Mouse (Mus musculus) neural tube, embryonic 14.5 days (tissue): Measurements from ENCODE around the gene Parl. TPM values are rescaled to one million over a fixed set of nuclear protein-coding genes. Genes with fewer than 3 reads are reported as not detected.
A peak's percentile ranks its signal among the peaks of the same experiment; 100 is the strongest.

Source experiments
- ATAC-seq: fragments of 200-750 bp; cut with Nextera tagmentation; 2 replicates; pipeline ENCODE4 v1.8.0; 2017; ENCODE audit warnings: low read depth, mild to moderate bottlenecking, moderate TSS enrichment, moderate library complexity
- H3K27ac ChIP-seq: fragments of 300-500 bp; sonication (generic); 2 replicates; pipeline ENCODE4 v1.5.1; 2014; ENCODE audit warnings: low read depth, mild to moderate bottlenecking, control low read depth, low read length, moderate library complexity, mixed read lengths
- H3K27me3 ChIP-seq: fragments of 300-500 bp; sonication (generic); 2 replicates; pipeline ENCODE4 v1.6.1; 2014; ENCODE audit warnings: low read length; ENCODE audit not compliant: control insufficient read depth, insufficient read depth
- H3K36me3 ChIP-seq: fragments of 300-500 bp; sonication (generic); 2 replicates; pipeline ENCODE4 v1.6.1; 2014; ENCODE audit warnings: low read length, mixed read lengths; ENCODE audit not compliant: control insufficient read depth, insufficient read depth
- H3K4me1 ChIP-seq: fragments of 300-500 bp; sonication (generic); 2 replicates; pipeline ENCODE4 v1.6.1; 2014; ENCODE audit warnings: low read length; ENCODE audit not compliant: control insufficient read depth, insufficient read depth
- H3K4me2 ChIP-seq: fragments of 300-500 bp; sonication (generic); 2 replicates; pipeline ENCODE4 v1.6.1; 2014; ENCODE audit warnings: mild to moderate bottlenecking, low read depth, low read length, control low read depth
- H3K4me3 ChIP-seq: fragments of 300-500 bp; sonication (generic); 2 replicates; pipeline ENCODE4 v1.5.1; 2014; ENCODE audit warnings: low read depth, low read length, control low read depth, mixed read lengths
- H3K9ac ChIP-seq: fragments of 300-500 bp; sonication (generic); replicated peaks from 2 replicates; pipeline ENCODE4 v1.6.1; 2014; ENCODE audit warnings: low read depth, mild to moderate bottlenecking, control low read depth, low read length, mixed read lengths
- H3K9me3 ChIP-seq: fragments of 300-500 bp; sonication (generic); 2 replicates; pipeline ENCODE4 v1.6.1; 2016; ENCODE audit warnings: low read length; ENCODE audit not compliant: control insufficient read depth
- WGBS: fragments of 180-500 bp; shearing (Covaris S2); extraction: QIAGEN DNeasy Blood & Tissue Kit; methylation state at CpG from one replicate; pipeline ENCODE4 v1.1.7; 2014; 5-methylcytosine and 5-hydroxymethylcytosine counted together
- polyA plus RNA-seq: library from polyadenylated mRNA; unstranded; fragments of >200 nt; fragmentation: Nextera tagmentation; extraction: Ambion mirVana; gene quantifications from 2 replicates; pipeline ENCODE4 v1.2.1, GENCODE M21; 2014

Parl gene
- polyA plus RNA-seq: 79.1 and 79.2 TPM in 2 replicates

DNA sequence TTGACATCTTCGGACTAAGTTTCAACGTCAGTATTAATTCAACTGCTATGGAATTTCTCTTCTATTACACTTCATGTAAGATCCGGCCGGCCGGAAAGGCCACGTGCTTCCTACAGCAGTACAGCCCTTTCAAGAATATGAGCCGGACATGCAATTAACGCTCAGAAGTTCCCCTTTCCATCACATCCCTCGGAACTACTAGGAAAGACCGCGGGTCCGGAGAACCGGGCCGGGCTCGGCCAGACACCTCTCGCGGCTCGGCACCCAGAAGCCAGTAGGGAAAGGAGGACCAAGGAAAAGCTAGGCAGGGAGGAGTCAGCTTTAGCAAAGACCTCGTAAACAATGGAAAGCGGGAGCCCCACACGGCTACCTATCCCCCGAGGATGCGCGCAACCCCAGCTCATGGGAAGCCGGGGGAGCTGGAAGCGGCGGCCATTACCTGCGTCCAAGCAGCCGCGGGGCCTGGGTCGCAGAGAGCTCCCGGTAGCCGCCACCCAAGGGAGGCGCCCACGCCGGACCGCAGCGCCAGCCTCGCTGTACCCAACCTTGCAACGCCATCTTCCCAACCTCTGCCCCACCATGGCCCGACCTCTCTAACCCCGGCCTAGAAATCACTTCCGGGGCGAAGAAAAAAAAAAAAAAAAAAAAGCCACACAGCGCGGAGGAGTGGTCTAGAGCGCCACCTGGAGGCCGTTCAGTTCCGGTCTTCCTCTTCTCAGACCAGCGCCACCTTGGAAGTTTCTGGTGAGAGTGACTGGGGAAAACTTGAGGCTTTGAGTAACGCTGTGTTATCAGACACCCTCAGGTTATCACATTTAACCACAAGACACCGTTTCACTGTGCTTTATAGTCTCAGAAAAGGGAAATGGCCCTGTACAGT, at the start of gene Parl:
Parl (minus strand) TSS at position 618 of the 880 bp plus-strand sequence.
- peaks cover 17% of the 10 kb centered on the region for H3K4me1 ChIP-seq
- peaks cover 3% of the 10 kb centered on the region; the same call in 1 of the 2 replicates for H3K36me3 ChIP-seq
- WGBS: under 1% methylated on average over 51 of the region's 52 CpGs
- H3K4me3 ChIP-seq: peak within 1 kb of the TSS; percentile 84
- peak within 1 kb of the TSS; percentile 76 for H3K9ac ChIP-seq
- H3K9me3 ChIP-seq: no peaks in the 10 kb centered on the region
- peak within 1 kb of the TSS; percentile 85 for H3K4me2 ChIP-seq
- no peaks in the 10 kb centered on the region for H3K27me3 ChIP-seq
- no peak within 1 kb of the TSS; the same call in 1 of the 2 replicates for H3K27ac ChIP-seq
- peak; percentile 93 for ATAC-seq

DNA sequence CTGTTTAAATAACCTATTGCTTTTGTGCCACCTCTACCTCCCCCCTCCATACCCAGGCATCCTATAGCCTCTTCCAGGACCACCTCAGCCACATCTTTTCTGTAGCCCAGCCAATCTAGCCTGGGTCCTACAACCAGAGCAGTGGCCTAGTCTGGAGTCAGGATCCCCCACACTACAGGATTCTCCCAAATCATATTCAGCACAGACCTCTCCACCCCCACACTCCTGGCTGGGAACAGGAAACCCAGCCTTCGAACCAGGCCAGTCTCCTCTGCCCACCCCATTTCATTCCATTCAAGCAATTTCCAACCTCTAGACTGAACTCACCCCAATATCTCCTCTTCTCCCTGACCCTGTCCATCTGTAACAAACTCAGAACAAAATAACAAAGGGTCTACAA, 43.3 kb upstream of the Parl start:
- H3K9me3 ChIP-seq: no peaks in the 10 kb centered on the region
- peaks cover 18% of the 10 kb centered on the region for H3K36me3 ChIP-seq
- H3K27ac ChIP-seq: no peak overlapping the region
- no peaks in the 10 kb centered on the region for H3K4me1 ChIP-seq
- WGBS: 85% methylated on average over 1 of the region's 1 CpGs
- no peak overlapping the region for H3K9ac ChIP-seq
- no peak for ATAC-seq
- H3K4me3 ChIP-seq: no peak overlapping the region
- no peak overlapping the region for H3K4me2 ChIP-seq
- no peaks in the 10 kb centered on the region for H3K27me3 ChIP-seq

DNA sequence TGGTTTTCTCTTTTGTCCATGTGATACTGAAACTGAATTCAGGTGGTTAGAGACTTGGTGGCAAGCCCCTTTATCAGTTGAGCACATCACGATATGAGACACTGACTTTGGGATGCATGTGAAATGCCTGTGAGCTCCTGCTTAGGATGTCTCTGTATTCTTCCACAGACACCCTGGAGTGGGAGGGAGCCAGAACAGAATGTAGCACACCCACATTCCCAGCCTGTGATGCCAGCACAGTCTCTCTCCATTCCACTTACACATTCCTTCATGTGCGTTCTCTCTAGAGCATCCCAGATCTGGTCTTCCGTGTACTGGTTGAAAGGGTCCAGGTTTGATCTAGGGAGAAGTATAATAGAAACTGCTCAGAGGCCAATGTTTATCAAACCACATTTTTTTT, 36.4 kb upstream of the Parl start:
- Histone ChIP-seq H3K27ac (no peak overlapping the region), H3K36me3 (peaks cover 33% of the 10 kb centered on the region), H3K27me3 (no peaks in the 10 kb centered on the region), H3K4me1 (no peaks in the 10 kb centered on the region), H3K9ac (no peak overlapping the region), H3K9me3 (no peaks in the 10 kb centered on the region), H3K4me2 (no peak overlapping the region), H3K4me3 (no peak overlapping the region)
- 96% methylated on average over 3 of the region's 3 CpGs for WGBS
- ATAC-seq: no peak

DNA sequence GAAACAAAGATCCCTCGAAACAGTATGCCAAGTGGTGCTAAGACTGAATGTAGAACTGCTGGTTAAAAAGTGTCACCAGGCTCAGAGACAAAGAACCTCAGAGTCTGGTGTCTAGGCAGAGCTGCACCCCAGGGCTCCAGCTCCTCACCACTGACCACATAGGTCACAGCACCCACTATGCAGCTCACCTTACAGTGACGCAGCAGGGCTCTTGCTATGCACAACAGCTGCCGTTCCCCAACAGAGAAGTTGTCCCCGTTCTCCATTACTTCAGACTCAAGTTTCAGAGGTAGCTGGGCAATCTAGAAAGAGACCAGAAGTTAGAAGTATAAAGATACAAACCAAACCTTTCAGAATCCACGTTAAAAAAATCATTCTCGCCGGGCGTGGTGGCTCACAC, 32.7 kb upstream of the Parl start:
- WGBS: 95% methylated on average over 8 of the region's 8 CpGs
- Histone ChIP-seq H3K9ac (no peak overlapping the region), H3K9me3 (no peaks in the 10 kb centered on the region), H3K36me3 (peaks cover 54% of the 10 kb centered on the region), H3K4me1 (no peaks in the 10 kb centered on the region), H3K4me3 (no peak overlapping the region), H3K4me2 (no peak overlapping the region), H3K27me3 (no peaks in the 10 kb centered on the region), H3K27ac (no peak overlapping the region)
- no peak for ATAC-seq

DNA sequence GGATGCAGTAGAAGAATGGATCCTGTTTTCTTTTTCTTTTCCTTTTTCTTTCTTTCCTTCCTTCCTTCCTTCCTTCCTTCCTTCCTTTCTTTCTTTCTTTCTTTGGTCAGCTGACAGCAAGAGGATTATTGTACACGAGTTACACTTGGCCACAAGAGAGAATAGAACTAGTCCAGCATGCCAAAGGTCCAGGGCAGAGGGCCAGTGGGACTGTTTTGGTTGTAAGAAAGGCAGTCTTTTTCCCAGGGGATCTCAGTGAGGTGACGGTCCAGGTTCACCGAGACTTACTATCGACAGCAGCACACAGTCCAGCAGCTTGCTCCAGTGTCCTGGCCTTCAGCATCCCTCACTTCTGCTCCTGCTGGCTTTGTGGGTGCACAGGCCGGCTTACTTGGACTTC, 26.1 kb upstream of the Parl start:
- Histone ChIP-seq H3K4me3 (no peak overlapping the region), H3K4me2 (no peak overlapping the region), H3K9me3 (no peaks in the 10 kb centered on the region), H3K4me1 (no peaks in the 10 kb centered on the region), H3K9ac (no peak overlapping the region), H3K27me3 (no peaks in the 10 kb centered on the region), H3K36me3 (peaks cover 22% of the 10 kb centered on the region), H3K27ac (no peak overlapping the region)
- WGBS: 94% methylated on average over 5 of the region's 5 CpGs
- ATAC-seq: no peak

- H3K9ac ChIP-seq: no peak within 1 kb of the TSS
- no peak for ATAC-seq
- no peaks in the 10 kb centered on the region for H3K4me1 ChIP-seq
- H3K27me3 ChIP-seq: no peaks in the 10 kb centered on the region
- no peak within 1 kb of the TSS for H3K4me2 ChIP-seq
- no peak within 1 kb of the TSS for H3K4me3 ChIP-seq
- no peak within 1 kb of the TSS for H3K27ac ChIP-seq
- WGBS: 77% methylated on average over 5 of the region's 5 CpGs
- H3K36me3 ChIP-seq: no peaks in the 10 kb centered on the region
- no peaks in the 10 kb centered on the region for H3K9me3 ChIP-seq
Observed at GRCm38 (mm10) chr16:20325286-20325685, 23.1 kb upstream of the Parl start, which contains the start of gene Cyp2ab1. TSS of gene Cyp2ab1 (minus strand) at chr16:20325404.

GRCm38 (mm10) chr16:20323907-20324306, 21.7 kb upstream of the Parl start:
- no peak for ATAC-seq
- H3K27me3 ChIP-seq: no peaks in the 10 kb centered on the region
- H3K4me2 ChIP-seq: no peak overlapping the region
- H3K27ac ChIP-seq: no peak overlapping the region
- H3K4me1 ChIP-seq: no peaks in the 10 kb centered on the region
- H3K4me3 ChIP-seq: no peak overlapping the region
- H3K9ac ChIP-seq: no peak overlapping the region
- 78% methylated on average over 5 of the region's 5 CpGs for WGBS
- H3K36me3 ChIP-seq: no peaks in the 10 kb centered on the region
- H3K9me3 ChIP-seq: no peaks in the 10 kb centered on the region

- Histone ChIP-seq H3K9me3 (no peaks in the 10 kb centered on the region), H3K9ac (no peak overlapping the region), H3K36me3 (no peaks in the 10 kb centered on the region), H3K4me2 (no peak overlapping the region), H3K4me3 (no peak overlapping the region), H3K27ac (no peak overlapping the region), H3K4me1 (no peaks in the 10 kb centered on the region), H3K27me3 (no peaks in the 10 kb centered on the region)
- ATAC-seq: no peak
- WGBS: 92% methylated on average over 4 of the region's 4 CpGs
Observed at GRCm38 (mm10) chr16:20322274-20322673, 20.1 kb upstream of the Parl start.

DNA sequence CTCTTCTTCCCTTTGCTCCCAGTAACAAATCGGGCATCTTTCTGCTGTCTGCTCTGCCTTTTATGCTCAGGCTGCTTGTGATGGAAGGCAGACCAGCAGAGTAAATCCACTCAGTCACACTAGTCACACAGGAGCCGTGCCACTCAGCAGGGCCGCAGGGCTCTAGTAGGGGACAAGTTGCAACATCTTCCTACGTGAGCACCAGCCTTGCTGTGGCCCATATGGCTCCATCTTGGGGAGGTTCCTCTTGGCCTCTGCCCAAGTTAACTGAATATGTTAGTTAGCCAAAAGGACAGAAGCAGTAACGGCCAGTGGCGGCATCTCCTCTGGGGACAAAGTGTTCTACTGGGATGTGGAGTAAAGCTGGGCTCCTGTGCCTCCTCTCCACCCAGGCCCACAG, 14.6 kb upstream of the Parl start:
- Histone ChIP-seq H3K27me3 (no peaks in the 10 kb centered on the region), H3K4me3 (no peak overlapping the region), H3K9me3 (no peaks in the 10 kb centered on the region), H3K4me2 (no peak overlapping the region), H3K9ac (no peak overlapping the region), H3K4me1 (no peaks in the 10 kb centered on the region), H3K36me3 (no peaks in the 10 kb centered on the region), H3K27ac (no peak overlapping the region)
- 90% methylated on average over 6 of the region's 6 CpGs for WGBS
- ATAC-seq: no peak
